Mouse (Mus musculus) hindbrain, embryonic 11.5 days (tissue): ENCODE data around the gene Bmp8a. TPM values are rescaled to one million over a fixed set of nuclear protein-coding genes. Genes with fewer than 3 reads are reported as not detected.
"Not testable (repeated sequence)": the region's sequence is repeated elsewhere in the genome, so short reads cannot be mapped to it uniquely, and the experiment has no call there.

ENCODE experiments used
- ATAC-seq: fragments of 200-750 bp; cut with Nextera tagmentation; 2 replicates; pipeline ENCODE4 v1.8.0; 2017; ENCODE audit warnings: mild to moderate bottlenecking, moderate TSS enrichment, moderate library complexity; ENCODE audit not compliant: low FRiP score
- DNase-seq: peaks from one replicate; pipeline ENCODE4 v3.0.0-alpha.2; 2015; ENCODE audit warnings: low spot score
- H3K27ac ChIP-seq: fragments of 300-500 bp; sonication (generic); 2 replicates; pipeline ENCODE4 v1.5.1; 2014; ENCODE audit warnings: mild to moderate bottlenecking, low read depth, low read length
- H3K27me3 ChIP-seq: fragments of 300-500 bp; sonication (generic); 2 replicates; pipeline ENCODE4 v1.6.1; 2014; ENCODE audit warnings: mild to moderate bottlenecking, low read length, moderate library complexity, mixed read lengths; ENCODE audit not compliant: control insufficient read depth, insufficient read depth
- H3K36me3 ChIP-seq: fragments of 300-500 bp; sonication (generic); 2 replicates; pipeline ENCODE4 v1.6.1; 2014; ENCODE audit warnings: mild to moderate bottlenecking, low read length, moderate library complexity, mixed read lengths; ENCODE audit not compliant: control insufficient read depth, insufficient read depth
- H3K4me1 ChIP-seq: fragments of 300-500 bp; sonication (generic); replicated peaks from 2 replicates; pipeline ENCODE4 v1.6.1; 2014; ENCODE audit warnings: low read length, mixed read lengths; ENCODE audit not compliant: control insufficient read depth, insufficient read depth
- H3K4me2 ChIP-seq: fragments of 300-500 bp; sonication (generic); replicated peaks from 2 replicates; pipeline ENCODE4 v1.6.1; 2014; ENCODE audit warnings: mild to moderate bottlenecking, low read depth, low read length
- H3K4me3 ChIP-seq: fragments of 300-500 bp; sonication (generic); 2 replicates; pipeline ENCODE4 v1.5.1; 2014; ENCODE audit warnings: low read depth, low read length
- H3K9ac ChIP-seq: fragments of 300-500 bp; sonication (generic); 2 replicates; pipeline ENCODE4 v1.6.1; 2014; ENCODE audit warnings: low read depth, low read length
- H3K9me3 ChIP-seq: fragments of 300-500 bp; sonication (generic); 2 replicates; pipeline ENCODE4 v1.6.1; 2016; ENCODE audit warnings: low read length; ENCODE audit not compliant: control insufficient read depth
- WGBS: fragments of 180-500 bp; shearing (Covaris S2); extraction: QIAGEN DNeasy Blood & Tissue Kit; methylation state at CpG from one replicate; pipeline ENCODE4 v1.1.7; 2014; 5-methylcytosine and 5-hydroxymethylcytosine counted together
- polyA plus RNA-seq: library from polyadenylated mRNA; unstranded; fragments of >200 nt; fragmentation: Nextera tagmentation; extraction: Ambion mirVana; gene quantifications from 2 replicates; pipeline ENCODE4 v1.2.1, GENCODE M21; 2014

Bmp8a gene
- polyA plus RNA-seq, 1 experiment from 2014 or later: 0.06 TPM

DNA sequence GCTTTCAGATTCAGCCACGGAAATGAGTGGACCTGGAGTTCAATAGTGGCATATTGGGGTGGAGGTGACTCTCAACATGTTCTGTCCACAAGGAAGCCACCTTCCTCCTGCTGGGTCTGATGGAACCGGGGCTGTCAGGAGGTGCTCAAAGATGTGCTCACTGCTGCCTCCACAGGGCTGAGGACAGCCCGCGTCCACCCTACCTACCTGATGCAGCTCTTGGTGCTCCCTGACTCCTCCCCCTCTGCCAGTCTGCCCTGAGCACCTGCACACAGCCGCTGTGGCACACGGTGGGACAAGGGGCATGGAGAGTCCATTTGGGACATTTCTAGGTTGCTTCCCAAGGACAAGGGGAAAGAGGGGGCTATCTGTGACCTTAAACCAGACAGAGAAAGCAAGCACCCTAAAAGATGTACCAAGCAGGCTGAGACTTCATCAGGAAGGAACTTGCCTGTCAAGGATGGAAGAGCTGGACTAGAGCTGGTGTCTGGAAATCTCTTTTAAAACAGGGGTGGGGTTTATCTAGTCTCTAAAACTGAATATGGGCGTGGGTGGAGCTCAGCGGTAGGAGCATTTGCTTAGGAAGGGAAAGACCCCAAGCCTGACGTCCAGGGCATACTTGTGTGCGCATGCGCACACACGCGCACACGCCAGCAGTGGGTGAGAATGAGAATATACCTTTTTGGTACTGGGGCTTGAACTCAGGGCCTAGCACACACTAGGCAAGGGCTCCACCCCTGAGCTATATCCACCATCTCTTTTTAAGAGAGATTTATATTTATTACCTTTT is 7.1 kb downstream of the Bmp8a start:
- Histone ChIP-seq H3K9me3 (no peaks in the 10 kb centered on the region), H3K4me3 (no peak overlapping the region), H3K36me3 (no peaks in the 10 kb centered on the region), H3K27ac (no peak overlapping the region), H3K27me3 (peaks cover 9% of the 10 kb centered on the region), H3K4me2 (no peak overlapping the region), H3K9ac (no peak overlapping the region), H3K4me1 (no peaks in the 10 kb centered on the region)
- no peak for ATAC-seq
- DNase-seq: no peak
- 72% methylated on average over 14 of the region's 14 CpGs for WGBS

DNA sequence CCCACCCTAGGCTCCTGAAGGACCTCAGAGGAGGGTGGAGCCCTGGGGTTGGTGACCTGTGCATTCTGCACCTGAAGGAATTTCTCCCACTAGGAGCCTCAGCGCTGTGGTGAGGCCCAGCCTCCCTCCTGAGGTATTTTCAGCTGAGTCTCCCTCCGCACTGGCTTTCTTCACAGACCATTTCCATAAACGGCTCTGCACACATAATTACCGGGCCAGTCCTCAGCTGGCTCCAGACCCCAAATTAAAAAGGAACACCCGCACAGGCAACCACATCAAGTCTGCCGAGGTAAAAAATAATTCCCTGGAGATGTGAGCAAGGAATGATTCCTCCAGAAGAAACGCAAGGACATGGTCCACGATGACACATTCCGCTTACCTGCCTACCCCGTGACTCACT is 7.8 kb downstream of the Bmp8a start:
- not testable (repeated sequence) for ATAC-seq, H3K36me3 ChIP-seq
- WGBS: 84% methylated on average over 9 of the region's 10 CpGs

DNA sequence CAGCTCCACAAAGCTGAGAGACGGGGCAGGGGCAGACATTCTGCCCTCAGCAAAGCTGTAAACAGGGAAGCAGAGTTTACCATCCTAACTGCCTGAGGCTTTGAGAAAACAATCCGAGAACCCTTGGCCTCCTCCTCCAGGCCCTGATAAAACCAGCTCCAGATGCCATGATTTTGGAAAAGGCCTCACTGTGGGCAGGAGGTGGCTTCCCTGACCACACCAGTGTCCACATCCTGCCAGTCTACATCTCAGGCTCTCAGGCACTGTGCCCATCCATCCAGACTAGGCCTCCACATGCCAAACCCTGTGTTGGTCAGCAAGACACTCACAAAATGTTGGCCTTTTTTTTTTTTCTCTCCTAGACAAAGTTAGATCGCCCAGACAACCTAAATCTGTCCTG is 8.9 kb downstream of the Bmp8a start:
- Histone ChIP-seq H3K9me3 (no peaks in the 10 kb centered on the region), H3K27ac (no peak overlapping the region), H3K4me1 (no peaks in the 10 kb centered on the region), H3K4me2 (no peak overlapping the region), H3K9ac (no peak overlapping the region), H3K27me3 (no peaks in the 10 kb centered on the region), H3K36me3 (no peaks in the 10 kb centered on the region), H3K4me3 (no peak overlapping the region)
- WGBS: 72% methylated on average over 3 of the region's 3 CpGs
- ATAC-seq (no peak), DNase-seq (no peak)

More for the DNA sequence above, 7.8 kb downstream of the Bmp8a start:
- H3K27ac ChIP-seq, H3K27me3 ChIP-seq, H3K4me2 ChIP-seq, H3K4me1 ChIP-seq, DNase-seq, H3K9ac ChIP-seq, H3K9me3 ChIP-seq, H3K4me3 ChIP-seq: not testable (repeated sequence)

DNA sequence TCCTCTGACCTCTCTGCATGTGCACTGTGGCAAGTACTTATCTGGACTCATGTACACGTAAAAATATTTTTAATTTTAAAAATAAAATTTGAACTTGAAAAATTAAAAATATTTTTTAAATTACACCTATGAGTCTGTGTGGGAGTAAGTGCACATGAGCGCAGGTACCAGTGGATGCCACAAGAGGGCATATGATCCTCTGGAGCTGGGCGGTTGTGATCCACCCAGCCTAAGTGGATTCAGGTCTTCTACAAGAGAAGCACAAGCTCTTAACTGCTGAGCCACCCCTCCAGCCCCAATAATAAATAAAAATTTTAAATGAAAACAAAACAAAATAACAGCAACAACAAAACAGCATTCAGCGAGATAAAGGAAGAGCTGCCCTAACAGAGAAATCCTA is 9.9 kb downstream of the Bmp8a start:
- no peaks in the 10 kb centered on the region for H3K27me3 ChIP-seq
- no peak for ATAC-seq
- H3K9ac ChIP-seq: no peak overlapping the region
- no peaks in the 10 kb centered on the region for H3K36me3 ChIP-seq
- H3K27ac ChIP-seq: no peak overlapping the region
- no peaks in the 10 kb centered on the region for H3K4me1 ChIP-seq
- WGBS: 94% methylated on average over 4 of the region's 4 CpGs
- DNase-seq: no peak
- no peaks in the 10 kb centered on the region for H3K9me3 ChIP-seq
- H3K4me3 ChIP-seq: no peak overlapping the region
- no peak overlapping the region for H3K4me2 ChIP-seq

DNA sequence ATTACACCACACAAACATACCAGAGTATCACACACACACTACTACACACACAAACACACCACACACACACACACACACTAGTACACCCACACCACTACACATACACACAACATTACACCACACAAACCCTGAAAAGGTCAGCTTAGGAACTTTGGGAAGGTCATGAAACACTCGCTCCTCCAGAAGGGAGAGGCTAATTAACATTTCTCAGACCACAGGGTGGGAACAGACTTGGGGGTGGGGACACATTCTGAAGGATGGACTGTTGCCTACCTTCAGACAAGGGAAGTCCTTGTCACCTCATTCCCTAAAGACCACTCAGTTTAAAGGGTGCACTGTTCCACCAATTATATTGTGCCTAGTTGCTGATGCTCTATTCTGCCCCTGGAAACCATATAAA is 11.1 kb downstream of the Bmp8a start:
- not testable (repeated sequence) for H3K27ac ChIP-seq, H3K27me3 ChIP-seq, ATAC-seq, H3K4me3 ChIP-seq, H3K4me1 ChIP-seq, H3K9me3 ChIP-seq, DNase-seq, H3K9ac ChIP-seq, H3K4me2 ChIP-seq, H3K36me3 ChIP-seq
- 64% methylated on average over 1 of the region's 1 CpGs for WGBS

DNA sequence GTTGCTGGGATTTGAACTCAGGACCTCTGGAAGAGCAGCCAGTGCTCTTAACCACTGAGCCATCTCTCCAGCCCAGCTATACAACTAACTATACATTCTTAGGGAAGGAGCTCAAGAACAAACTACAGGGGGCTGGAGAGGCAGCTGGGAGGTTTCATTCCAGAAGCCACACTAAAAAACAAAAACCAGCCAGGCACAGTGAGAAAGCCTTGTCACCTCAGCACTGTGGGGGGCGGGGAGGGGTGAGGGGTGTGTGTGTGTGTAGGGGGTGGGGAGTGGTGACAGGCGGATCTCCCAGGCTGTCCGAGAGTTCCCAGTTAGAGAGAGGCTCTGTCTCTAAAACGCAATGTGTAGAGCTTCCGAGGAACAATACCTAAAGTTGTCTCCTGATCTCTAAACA is 11.7 kb downstream of the Bmp8a start:
- no peak for ATAC-seq
- Histone ChIP-seq H3K9ac (no peak overlapping the region), H3K4me1 (no peaks in the 10 kb centered on the region), H3K27ac (no peak overlapping the region), H3K4me3 (no peak overlapping the region), H3K27me3 (no peaks in the 10 kb centered on the region), H3K4me2 (no peak overlapping the region), H3K9me3 (no peaks in the 10 kb centered on the region), H3K36me3 (no peaks in the 10 kb centered on the region)
- DNase-seq: no peak
- 51% methylated on average over 5 of the region's 5 CpGs for WGBS

DNA sequence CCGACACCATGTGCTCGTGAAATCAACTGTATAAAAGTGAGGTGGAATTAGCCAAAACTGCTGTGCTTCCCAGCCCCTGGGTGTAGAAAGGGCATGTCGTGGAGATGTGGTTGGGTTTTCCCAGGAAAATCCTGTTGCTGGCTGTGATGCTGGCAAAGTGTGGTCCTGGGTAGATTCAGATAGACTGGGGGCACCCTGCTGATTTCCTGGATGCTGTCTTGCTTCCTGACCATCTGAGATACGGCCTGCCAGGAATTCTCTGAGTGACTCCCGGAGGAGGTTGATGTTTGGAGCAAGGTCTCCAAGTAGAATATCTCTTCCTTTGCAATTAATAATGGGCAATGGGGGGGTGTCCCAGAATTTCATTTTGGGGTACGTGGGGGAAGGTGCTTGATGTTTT is 14.1 kb downstream of the Bmp8a start:
- 82% methylated on average over 6 of the region's 6 CpGs for WGBS

DNA sequence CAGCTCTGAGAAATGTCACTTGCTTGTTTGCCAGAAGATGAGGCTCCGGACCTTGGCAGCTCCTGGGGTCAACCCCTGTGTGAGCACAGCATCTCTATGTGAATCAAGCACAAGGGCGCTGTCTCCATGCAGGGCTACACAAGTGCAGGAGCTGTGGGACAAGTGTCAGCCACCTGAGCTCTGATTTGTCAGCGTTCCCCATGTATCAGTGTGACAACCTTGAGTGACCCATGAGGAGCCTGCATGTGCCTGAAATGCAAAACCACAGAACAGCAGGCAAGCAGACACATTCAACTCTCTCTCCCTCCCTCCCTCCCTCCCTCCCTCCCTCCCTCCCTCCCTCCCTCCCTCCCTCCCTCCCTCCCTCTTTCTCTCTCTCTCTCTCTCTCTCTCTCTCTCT is 15.4 kb downstream of the Bmp8a start:
- H3K9me3 ChIP-seq: no peaks in the 10 kb centered on the region
- no peak overlapping the region for H3K9ac ChIP-seq
- peaks cover 4% of the 10 kb centered on the region for H3K27me3 ChIP-seq
- DNase-seq (no peak), ATAC-seq (no peak)
- H3K4me1 ChIP-seq: no peaks in the 10 kb centered on the region
- no peak overlapping the region for H3K27ac ChIP-seq
- no peak overlapping the region for H3K4me3 ChIP-seq
- H3K36me3 ChIP-seq: no peaks in the 10 kb centered on the region
- 45% methylated on average over 3 of the region's 3 CpGs for WGBS
- H3K4me2 ChIP-seq: no peak overlapping the region

More for the DNA sequence above, 14.1 kb downstream of the Bmp8a start:
- DNase-seq (no peak), ATAC-seq (no peak)
- Histone ChIP-seq H3K27ac (no peak overlapping the region), H3K9me3 (no peaks in the 10 kb centered on the region), H3K27me3 (no peaks in the 10 kb centered on the region), H3K4me2 (no peak overlapping the region), H3K4me3 (no peak overlapping the region), H3K36me3 (no peaks in the 10 kb centered on the region), H3K4me1 (no peaks in the 10 kb centered on the region), H3K9ac (no peak overlapping the region)

DNA sequence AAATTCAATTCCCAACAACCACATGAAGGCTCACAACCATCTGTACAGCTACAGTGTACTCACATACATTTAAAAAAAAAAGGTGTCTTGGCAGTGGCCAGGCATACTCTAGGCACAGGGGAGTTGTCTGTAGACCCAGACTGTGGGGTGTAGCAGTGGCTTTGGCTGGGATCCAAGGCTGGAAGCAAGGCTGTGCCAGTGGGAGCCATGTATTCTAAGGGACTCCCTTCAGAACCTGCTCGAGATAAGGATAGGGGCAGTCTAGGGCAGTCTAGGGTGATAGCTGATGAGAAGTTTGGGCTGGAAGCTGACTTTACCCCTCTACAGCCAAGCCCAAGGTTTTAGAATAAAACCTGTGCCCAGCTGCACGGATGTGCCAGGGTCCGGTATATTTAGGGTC is 17.0 kb downstream of the Bmp8a start:
- Histone ChIP-seq H3K36me3 (no peaks in the 10 kb centered on the region), H3K4me1 (no peaks in the 10 kb centered on the region), H3K9me3 (no peaks in the 10 kb centered on the region), H3K9ac (no peak overlapping the region), H3K4me2 (no peak overlapping the region), H3K27me3 (peaks cover 8% of the 10 kb centered on the region), H3K27ac (no peak overlapping the region), H3K4me3 (no peak overlapping the region)
- WGBS: 77% methylated on average over 3 of the region's 3 CpGs
- DNase-seq: no peak
- no peak for ATAC-seq
